Mouse (Mus musculus) MEL (cell line): ENCODE results near the gene Tshz2. TPM values are rescaled to one million over a fixed set of nuclear protein-coding genes. Genes with fewer than 3 reads are reported as not detected.

Source experiments
- DNase-seq: peaks from one replicate; pipeline ENCODE4 v3.0.0; 2011; ENCODE audit warnings: low read depth, low spot score
- H3K27ac ChIP-seq: 2 replicates; pipeline ENCODE4 v1.5.1; 2012; ENCODE audit warnings: low read depth, mild to moderate bottlenecking, control low read depth, low read length, moderate library complexity; ENCODE audit not compliant: control insufficient read depth
- H3K27me3 ChIP-seq, 2 experiments: fragments of 150-350 bp in 1 of 2; sonication (generic) in 1 of 2; 2 replicates each; pipeline ENCODE4 v1.6.1; 2012; ENCODE audit warnings: low read length in 2 of 2, mild to moderate bottlenecking in 2 of 2, improper control_type of control experiment in 1 of 2, moderate library complexity in 1 of 2; ENCODE audit not compliant: insufficient read depth in 2 of 2, control insufficient read depth in 1 of 2
- H3K36me3 ChIP-seq, 2 experiments: 2 replicates each; pipeline ENCODE4 v1.6.1; 2012 to 2014; ENCODE audit warnings: low read length in 2 of 2, improper control_type of control experiment in 1 of 2, inconsistent platforms in 1 of 2, mild to moderate bottlenecking in 1 of 2; ENCODE audit not compliant: insufficient read depth in 2 of 2, control insufficient read depth in 1 of 2
- H3K4me1 ChIP-seq, 2 experiments: fragments of 150-350 bp in 1 of 2; sonication (generic) in 1 of 2; 2 replicates each; pipeline ENCODE4 v1.6.1; 2012; ENCODE audit warnings: low read length in 2 of 2, improper control_type of control experiment in 1 of 2, mild to moderate bottlenecking in 1 of 2; ENCODE audit not compliant: insufficient read depth in 2 of 2, control insufficient read depth in 1 of 2
- H3K4me3 ChIP-seq, 2 experiments: fragments of 150-350 bp in 1 of 2; sonication (generic) in 1 of 2; 2 replicates each; pipeline ENCODE4 v1.5.1; 2012; ENCODE audit warnings: low read depth in 2 of 2, low read length in 2 of 2, mild to moderate bottlenecking in 2 of 2, moderate library complexity in 2 of 2, control low read depth in 1 of 2, improper control_type of control experiment in 1 of 2; ENCODE audit not compliant: control insufficient read depth in 1 of 2, insufficient read depth in 1 of 2
- H3K79me2 ChIP-seq: 2 replicates; pipeline ENCODE4 v1.6.1; 2012; ENCODE audit warnings: mild to moderate bottlenecking, low read length, moderate library complexity; ENCODE audit not compliant: control insufficient read depth, poor library complexity, insufficient read depth
- H3K9ac ChIP-seq: 2 replicates; pipeline ENCODE4 v1.6.1; 2012; ENCODE audit warnings: low read depth, mild to moderate bottlenecking, control low read depth, low read length, moderate library complexity; ENCODE audit not compliant: control insufficient read depth, poor library complexity, severe bottlenecking
- H3K9me3 ChIP-seq: fragments of 150-350 bp; sonication (generic); replicated peaks from 2 replicates; pipeline ENCODE4 v1.6.1; 2012; ENCODE audit warnings: mild to moderate bottlenecking, low read length, improper control_type of control experiment, moderate library complexity; ENCODE audit not compliant: insufficient read depth
- BHLHE40 ChIP-seq: IDR thresholded peaks from 2 replicates; pipeline ENCODE4 v1.6.1; 2012; ENCODE audit warnings: low read depth, mild to moderate bottlenecking, inconsistent platforms, low read length, improper control_type of control experiment, borderline replicate concordance
- CHD1 ChIP-seq: IDR thresholded peaks from 2 replicates; pipeline ENCODE4 v1.6.1; 2012; ENCODE audit warnings: low read depth, mild to moderate bottlenecking, inconsistent platforms, low read length, improper control_type of control experiment
- CTCF ChIP-seq, 3 experiments: IDR thresholded peaks in 2 of 3; conservative IDR thresholded peaks in 1 of 3; 2 replicates each; pipeline ENCODE4 v1.5.1; 2011 to 2012; ENCODE audit warnings: low read length in 3 of 3, low read depth in 2 of 3, mild to moderate bottlenecking in 2 of 3, improper control_type of control experiment in 1 of 3, inconsistent platforms in 1 of 3, mixed read lengths in 1 of 3, moderate library complexity in 1 of 3; ENCODE audit not compliant: control insufficient read depth in 1 of 3, insufficient read depth in 1 of 3, poor library complexity in 1 of 3, severe bottlenecking in 1 of 3
- E2F4 ChIP-seq: IDR thresholded peaks from 2 replicates; pipeline ENCODE4 v1.6.1; 2011; ENCODE audit warnings: low read depth, low read length, improper control_type of control experiment, borderline replicate concordance
- ETS1 ChIP-seq: IDR thresholded peaks from 2 replicates; pipeline ENCODE4 v1.6.1; 2012; ENCODE audit warnings: low read depth, mild to moderate bottlenecking, inconsistent platforms, low read length, improper control_type of control experiment, moderate library complexity
- GATA1 ChIP-seq: IDR thresholded peaks from 2 replicates; pipeline ENCODE4 v1.6.1; 2011; ENCODE audit warnings: low read depth, low read length, improper control_type of control experiment
- HCFC1 ChIP-seq: IDR thresholded peaks from 2 replicates; pipeline ENCODE4 v1.6.1; 2012; ENCODE audit warnings: low read depth, mild to moderate bottlenecking, inconsistent platforms, low read length, improper control_type of control experiment, moderate library complexity
- JUND ChIP-seq: IDR thresholded peaks from 2 replicates; pipeline ENCODE4 v1.6.1; 2011; ENCODE audit warnings: low read depth, mild to moderate bottlenecking, improper control_type of control experiment, low read length
- KAT2A ChIP-seq: conservative IDR thresholded peaks from 2 replicates; pipeline ENCODE4 v1.6.1; 2012; ENCODE audit warnings: low read depth, low read length, improper control_type of control experiment, inconsistent platforms
- MAFK ChIP-seq: IDR thresholded peaks from 2 replicates; pipeline ENCODE4 v1.6.1; 2011; ENCODE audit warnings: low read depth, mild to moderate bottlenecking, low read length, improper control_type of control experiment, borderline replicate concordance
- MAX ChIP-seq: IDR thresholded peaks from 2 replicates; pipeline ENCODE4 v1.6.1; 2011; ENCODE audit warnings: low read length, improper control_type of control experiment
- MAZ ChIP-seq: IDR thresholded peaks from 2 replicates; pipeline ENCODE4 v1.6.1; 2012; ENCODE audit warnings: low read depth, mild to moderate bottlenecking, inconsistent platforms, low read length, improper control_type of control experiment
- MXI1 ChIP-seq: IDR thresholded peaks from 2 replicates; pipeline ENCODE4 v1.6.1; 2011; ENCODE audit warnings: mild to moderate bottlenecking, low read depth, low read length, improper control_type of control experiment
- MYB ChIP-seq: IDR thresholded peaks from 2 replicates; pipeline ENCODE4 v1.6.1; 2011; ENCODE audit warnings: mild to moderate bottlenecking, low read depth, low read length, improper control_type of control experiment
- MYC ChIP-seq: IDR thresholded peaks from 2 replicates; pipeline ENCODE4 v1.6.1; 2011; ENCODE audit warnings: low read depth, mild to moderate bottlenecking, low read length, improper control_type of control experiment, moderate library complexity
- NELFE ChIP-seq: IDR thresholded peaks from 2 replicates; pipeline ENCODE4 v1.6.1; 2011; ENCODE audit warnings: low read depth, low read length, improper control_type of control experiment
- NRF1 ChIP-seq: IDR thresholded peaks from 2 replicates; pipeline ENCODE4 v1.6.1; 2014; ENCODE audit warnings: low read depth, mild to moderate bottlenecking, inconsistent platforms, low read length, improper control_type of control experiment, moderate library complexity; ENCODE audit not compliant: poor library complexity, insufficient read depth, severe bottlenecking
- POLR2A ChIP-seq, 2 experiments: IDR thresholded peaks; 2 replicates each; pipeline ENCODE4 v1.6.1; 2011 to 2012; ENCODE audit warnings: low read length in 2 of 2, mild to moderate bottlenecking in 2 of 2, control low read depth in 1 of 2, improper control_type of control experiment in 1 of 2, low read depth in 1 of 2, moderate library complexity in 1 of 2; ENCODE audit not compliant: control insufficient read depth in 1 of 2, insufficient read depth in 1 of 2, poor library complexity in 1 of 2
- POLR2AphosphoS5 ChIP-seq: IDR thresholded peaks from 2 replicates; pipeline ENCODE4 v1.6.1; 2012; ENCODE audit warnings: low read depth, borderline replicate concordance, mild to moderate bottlenecking, inconsistent platforms, low read length, moderate library complexity, mixed read lengths
- RAD21 ChIP-seq: IDR thresholded peaks from 2 replicates; pipeline ENCODE4 v1.6.1; 2011; ENCODE audit warnings: mild to moderate bottlenecking, low read depth, low read length, improper control_type of control experiment
- RCOR1 ChIP-seq: IDR thresholded peaks from 2 replicates; pipeline ENCODE4 v1.6.1; 2012; ENCODE audit warnings: low read depth, mild to moderate bottlenecking, inconsistent platforms, low read length, improper control_type of control experiment
- SIN3A ChIP-seq: IDR thresholded peaks from 2 replicates; pipeline ENCODE4 v1.6.1; 2012; ENCODE audit warnings: low read length, improper control_type of control experiment, inconsistent platforms
- SMC3 ChIP-seq: IDR thresholded peaks from 2 replicates; pipeline ENCODE4 v1.6.1; 2011; ENCODE audit warnings: low read depth, low read length, improper control_type of control experiment
- TBP ChIP-seq: IDR thresholded peaks from 2 replicates; pipeline ENCODE4 v1.8.0; 2011; ENCODE audit warnings: low read depth, low read length, improper control_type of control experiment
- TCF12 ChIP-seq: IDR thresholded peaks from 2 replicates; pipeline ENCODE4 v1.6.1; 2014; ENCODE audit warnings: low read depth, mild to moderate bottlenecking, inconsistent platforms, low read length, improper control_type of control experiment, moderate library complexity
- UBTF ChIP-seq: IDR thresholded peaks from 2 replicates; pipeline ENCODE4 v1.6.1; 2012; ENCODE audit warnings: low read depth, mild to moderate bottlenecking, inconsistent platforms, low read length, improper control_type of control experiment, moderate library complexity, borderline replicate concordance; ENCODE audit not compliant: insufficient read depth
- USF1 ChIP-seq: IDR thresholded peaks from 2 replicates; pipeline ENCODE4 v1.6.1; 2014; ENCODE audit warnings: low read depth, mild to moderate bottlenecking, inconsistent platforms, low read length, improper control_type of control experiment, moderate library complexity
- USF2 ChIP-seq, 2 experiments: IDR thresholded peaks; 2 replicates each; pipeline ENCODE4 v1.6.1; 2011 to 2012; ENCODE audit warnings: improper control_type of control experiment in 2 of 2, low read length in 2 of 2, borderline replicate concordance in 1 of 2, inconsistent platforms in 1 of 2, low read depth in 1 of 2, mild to moderate bottlenecking in 1 of 2; ENCODE audit not compliant: insufficient read depth in 1 of 2
- ZC3H11A ChIP-seq: IDR thresholded peaks from 2 replicates; pipeline ENCODE4 v1.6.1; 2012; ENCODE audit warnings: low read depth, mild to moderate bottlenecking, inconsistent platforms, low read length, improper control_type of control experiment
- ZMIZ1 ChIP-seq: IDR thresholded peaks from 2 replicates; pipeline ENCODE4 v1.6.1; 2012; ENCODE audit warnings: low read depth, mild to moderate bottlenecking, inconsistent platforms, low read length, improper control_type of control experiment, moderate library complexity
- ZNF384 ChIP-seq: IDR thresholded peaks from 2 replicates; pipeline ENCODE4 v1.6.1; 2012; ENCODE audit warnings: low read depth, mild to moderate bottlenecking, inconsistent platforms, low read length, improper control_type of control experiment
- polyA plus RNA-seq, 2 experiments: library from polyadenylated mRNA; stranded (reverse) in 1 of 2; unstranded in 1 of 2; fragments of >175 nt in 1 of 2; fragments of >200 nt in 1 of 2; gene quantifications; 2 replicates each; pipeline versions ENCODE4 v1.2.1 to v1.2.4; 2012; ENCODE audit warnings: low replicate concordance in 2 of 2, low read depth in 1 of 2; ENCODE audit not compliant: insufficient read length in 2 of 2, insufficient read depth in 1 of 2, missing spikeins in 1 of 2
- total RNA-seq: library from RNA; depleted of rRNA; stranded (reverse); fragments of 300-350 nt; gene quantifications from 2 replicates; pipeline ENCODE4 v1.2.3, GENCODE M21; 2012

Tshz2 gene
- total and polyA plus RNA-seq, 3 experiments, result not detected

GRCm38 (mm10) chr2:170025896-170026295 is 393.1 kb downstream of the Tshz2 start:
- no peak overlapping the region for H3K27ac ChIP-seq
- no peaks in the 10 kb centered on the region for H3K27me3 ChIP-seq
- no peaks in the 10 kb centered on the region for H3K4me1 ChIP-seq
- no peak overlapping the region for H3K4me3 ChIP-seq
- H3K9ac ChIP-seq, result no peak overlapping the region
- TF ChIP-seq UBTF, result no peak
- no peak for TF ChIP-seq TCF12
- no peak for TF ChIP-seq SIN3A
- no peak for TF ChIP-seq ZNF384
- no peak for TF ChIP-seq MAZ
- no peak for TF ChIP-seq NRF1
- TF ChIP-seq MAFK, result no peak
- TF ChIP-seq RCOR1, result no peak
- no peak for TF ChIP-seq KAT2A
- TF ChIP-seq RAD21, result no peak
- no peak for TF ChIP-seq MXI1
- TF ChIP-seq POLR2AphosphoS5, result no peak
- no peak for TF ChIP-seq POLR2A (IDR thresholded peaks at IDR 0.05; ENCODE audit: control insufficient read depth in 1 of 2, insufficient read depth in 1 of 2, low read depth in 1 of 2, low read length in 2 of 2, poor library complexity in 1 of 2)
- no peak for TF ChIP-seq ZC3H11A
- TF ChIP-seq TBP, result no peak
- TF ChIP-seq GATA1, result no peak
- no peak for TF ChIP-seq USF2 (IDR thresholded peaks at IDR 0.05; ENCODE audit: borderline replicate concordance in 1 of 2, insufficient read depth in 1 of 2, low read depth in 1 of 2, low read length in 2 of 2)
- no peaks in the 10 kb centered on the region for H3K79me2 ChIP-seq
- H3K36me3 ChIP-seq, result no peaks in the 10 kb centered on the region
- no peak for DNase-seq
- no peaks in the 10 kb centered on the region for H3K9me3 ChIP-seq

GRCm38 (mm10) chr2:170027837-170028236 is 395.0 kb downstream of the Tshz2 start:
- no peak overlapping the region for H3K4me3 ChIP-seq
- DNase-seq, result peak; percentile 27
- H3K27me3 ChIP-seq, result no peaks in the 10 kb centered on the region
- no peak for TF ChIP-seq NELFE
- peak; percentile 56 to 67 (median 58) for TF ChIP-seq CTCF (IDR thresholded peaks at IDR 0.05 in 2 of 3, conservative IDR thresholded peaks at IDR 0.05 in 1 of 3; ENCODE audit: control insufficient read depth in 1 of 3, insufficient read depth in 1 of 3, low read depth in 2 of 3, low read length in 3 of 3, poor library complexity in 1 of 3, severe bottlenecking in 1 of 3)
- TF ChIP-seq POLR2A (IDR thresholded peaks at IDR 0.05; ENCODE audit: control insufficient read depth in 1 of 2, insufficient read depth in 1 of 2, low read depth in 1 of 2, low read length in 2 of 2, poor library complexity in 1 of 2), result no peak
- TF ChIP-seq KAT2A, result no peak
- peak; percentile 29; the same call in 1 of the 2 replicates for TF ChIP-seq ZC3H11A
- TF ChIP-seq BHLHE40, result no peak
- no peak for TF ChIP-seq CHD1
- peak; percentile 56 for TF ChIP-seq RAD21
- TF ChIP-seq JUND, result no peak
- no peak for TF ChIP-seq MYB
- TF ChIP-seq ZNF384, result no peak
- no peak for TF ChIP-seq USF1
- no peak for TF ChIP-seq SIN3A
- TF ChIP-seq MXI1, result no peak
- no peak for TF ChIP-seq E2F4
- TF ChIP-seq ZMIZ1, result no peak
- no peak for TF ChIP-seq MAX
- TF ChIP-seq ETS1, result no peak
- TF ChIP-seq HCFC1, result no peak
- TF ChIP-seq MYC, result no peak
- TF ChIP-seq SMC3, result peak; percentile 47
- TF ChIP-seq, all 39 proteins: peak for 4
- H3K36me3 ChIP-seq, result no peaks in the 10 kb centered on the region
- H3K9me3 ChIP-seq, result no peaks in the 10 kb centered on the region
- no peaks in the 10 kb centered on the region for H3K4me1 ChIP-seq
- H3K79me2 ChIP-seq, result no peaks in the 10 kb centered on the region
- H3K27ac ChIP-seq, result no peak overlapping the region
- no peak overlapping the region for H3K9ac ChIP-seq
